Mouse (Mus musculus) brain, embryonic 14.5 days (tissue): Measurements from ENCODE around the gene Rsph1. TPM values are rescaled to one million over a fixed set of nuclear protein-coding genes. Genes with fewer than 3 reads are reported as not detected.
"Not testable (repeated sequence)": the region's sequence is repeated elsewhere in the genome, so short reads cannot be mapped to it uniquely, and the experiment has no call there.

Experiments used
- DNase-seq: peaks from one replicate; pipeline ENCODE4 v3.0.0-alpha.2; 2011; ENCODE audit warnings: low read depth
- CTCF ChIP-seq: fragments of 200-500 bp; IDR thresholded peaks from 2 replicates; pipeline ENCODE4 v1.5.1; 2012; ENCODE audit warnings: inconsistent platforms, mild to moderate bottlenecking, moderate library complexity, borderline replicate concordance; ENCODE audit not compliant: insufficient read depth, insufficient read length; ENCODE audit errors: extremely low read depth
- POLR2A ChIP-seq: fragments of 200-500 bp; IDR thresholded peaks from 2 replicates; pipeline ENCODE4 v1.6.1; 2012; ENCODE audit warnings: mild to moderate bottlenecking, inconsistent platforms, borderline replicate concordance; ENCODE audit not compliant: poor library complexity, insufficient read depth, insufficient read length, severe bottlenecking; ENCODE audit errors: extremely low read depth
- polyA plus RNA-seq: library from polyadenylated mRNA; depleted of rRNA; stranded (reverse); fragments of >200 nt; gene quantifications from 2 replicates; pipeline ENCODE4 v1.2.3, GENCODE M21; 2012

Rsph1 gene
- polyA plus RNA-seq, 1 experiment = 3.3 TPM

DNA sequence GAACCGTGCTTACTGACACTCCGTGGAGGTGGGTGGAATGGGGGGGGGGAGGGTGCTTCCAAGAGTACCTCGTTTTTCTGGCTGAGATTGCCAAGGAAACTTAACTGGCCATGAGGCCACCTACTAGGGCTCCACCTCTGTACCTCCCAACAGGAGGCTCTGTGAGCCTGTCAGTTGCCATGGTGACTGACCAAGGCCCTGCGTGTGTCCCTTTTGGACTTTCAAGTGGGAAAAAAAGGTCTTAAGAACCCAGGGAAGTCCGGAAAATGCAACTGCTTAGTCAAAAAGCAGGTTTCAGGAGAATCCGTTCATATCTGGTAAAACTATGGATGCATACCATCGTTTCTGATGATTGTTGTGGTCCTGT is 5.5 kb upstream of the Rsph1 start:
- no peak for TF ChIP-seq POLR2A
- TF ChIP-seq CTCF = no peak
- peak; percentile 61 for DNase-seq

DNA sequence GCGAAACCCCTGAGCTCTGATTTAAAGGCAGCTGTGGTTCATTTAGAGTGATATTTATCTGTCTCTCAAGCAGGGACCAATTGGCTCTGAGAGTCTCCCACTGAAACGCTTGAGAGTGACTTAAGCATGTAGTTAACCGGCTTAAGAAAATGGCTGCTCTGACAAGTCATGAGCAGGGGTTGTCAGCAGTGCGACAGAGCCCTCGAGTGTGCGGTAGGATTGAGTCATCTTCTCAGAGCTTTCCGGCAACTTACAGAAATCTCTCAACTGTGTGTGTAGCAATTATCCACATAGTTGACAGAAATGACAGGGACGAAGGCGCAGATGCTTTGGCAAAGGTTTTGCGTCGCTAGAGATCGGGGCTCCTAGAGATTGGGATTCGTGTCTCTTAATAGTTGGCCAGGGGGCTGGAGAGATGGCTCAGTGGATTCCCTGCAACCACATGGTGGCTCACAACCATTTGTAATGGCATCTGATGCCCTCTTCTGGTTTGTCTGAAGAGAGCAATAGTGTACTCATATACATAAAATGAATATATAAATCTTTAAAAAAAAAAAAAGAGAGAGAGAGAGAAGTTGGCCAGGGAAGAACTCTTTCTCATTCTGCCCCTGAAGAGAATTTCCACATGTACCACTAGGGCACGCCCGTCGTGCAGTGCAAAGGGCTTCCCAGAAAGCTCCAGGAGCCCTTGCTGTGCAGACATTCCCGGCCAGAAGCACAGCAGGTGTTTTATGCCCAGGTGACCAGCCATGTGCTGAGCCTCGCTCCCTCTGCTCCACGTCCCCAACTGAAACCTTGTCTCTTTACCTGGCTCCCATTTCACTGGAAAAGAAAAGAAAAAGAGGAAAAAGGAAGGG is 4.9 kb upstream of the Rsph1 start:
- no peak for TF ChIP-seq POLR2A
- TF ChIP-seq CTCF = no peak; the same call in 1 of the 2 replicates
- peak; percentile 47 for DNase-seq

DNA sequence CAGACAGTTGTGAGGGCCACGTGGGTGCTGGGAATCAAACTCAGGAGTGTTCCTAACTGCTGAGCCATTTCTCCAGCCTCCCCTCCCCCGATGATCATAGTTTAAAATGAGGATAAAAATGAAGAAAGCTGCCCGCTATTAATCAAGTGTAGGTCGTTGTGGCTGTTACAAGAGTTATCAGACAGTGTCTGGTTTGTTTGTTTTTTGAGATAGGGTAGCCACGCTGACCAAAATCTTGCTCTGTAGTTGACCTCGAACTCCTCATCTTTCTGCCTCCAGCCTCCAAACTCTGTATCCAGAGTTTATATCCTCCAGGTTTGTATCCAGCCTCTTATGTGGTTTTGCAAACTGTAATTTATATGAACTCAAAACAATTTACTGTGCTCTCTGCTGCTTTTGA is 3.1 kb upstream of the Rsph1 start:
- no peak for DNase-seq
- TF ChIP-seq CTCF (no peak), POLR2A (no peak)

DNA sequence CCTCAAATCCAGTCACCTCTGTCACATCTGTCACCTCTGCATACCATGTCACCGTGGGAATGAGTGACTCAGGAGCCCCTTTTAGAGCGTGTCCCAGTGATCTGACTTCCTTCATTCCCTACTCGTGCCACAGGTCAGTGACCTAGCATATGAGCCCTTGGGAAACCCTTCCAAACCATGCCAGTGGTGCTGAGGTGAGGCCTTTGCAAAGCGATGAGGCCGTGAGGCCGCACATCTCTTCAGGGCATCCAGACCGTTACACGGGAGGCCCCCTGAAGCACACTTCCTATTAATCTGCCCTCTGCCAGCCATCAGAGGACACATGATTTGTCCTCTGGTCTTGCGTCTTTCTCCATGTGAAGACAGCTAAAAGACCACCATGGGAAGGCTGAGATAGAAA is 2.4 kb upstream of the Rsph1 start:
- TF ChIP-seq CTCF (no peak), POLR2A (no peak)
- no peak for DNase-seq

- no peak for DNase-seq
- no peak for TF ChIP-seq CTCF
- no peak for TF ChIP-seq POLR2A
Observed at GRCm38 (mm10) chr17:31277931-31278330, 748 bp upstream of the Rsph1 start.

DNA sequence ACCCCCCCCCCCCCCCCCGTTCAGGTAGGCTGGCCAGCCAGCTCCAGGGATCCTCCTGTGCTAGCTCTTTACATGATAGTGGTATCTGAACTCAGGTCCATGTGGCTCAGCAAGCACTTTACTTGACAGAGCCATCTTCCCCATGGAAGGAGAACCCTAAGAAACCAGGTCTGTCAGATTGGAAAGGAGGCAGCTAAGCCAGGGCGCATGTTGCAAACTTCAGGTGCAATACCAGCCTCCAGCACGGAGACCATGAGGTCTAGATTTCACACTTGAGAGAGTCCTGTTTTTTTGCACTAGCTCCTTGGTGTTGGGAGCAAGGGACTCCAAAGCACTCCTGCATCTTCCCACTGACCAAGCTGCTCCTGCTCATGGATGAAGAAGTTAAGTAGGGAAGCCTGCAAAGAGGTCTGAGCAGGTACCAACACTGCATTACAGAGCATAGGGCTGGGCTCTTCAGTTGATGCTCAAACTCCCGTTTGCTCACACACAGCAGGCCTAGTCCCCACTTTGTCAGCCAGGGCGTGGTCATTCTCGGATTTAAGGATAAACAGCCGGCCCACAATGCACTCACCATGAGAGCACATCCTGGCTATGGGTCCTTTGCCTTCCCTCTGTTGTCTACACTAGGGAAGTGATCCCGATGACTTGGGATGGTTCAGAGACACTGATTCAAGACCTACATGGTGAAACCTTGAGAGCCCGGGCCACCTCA is 819 bp downstream of the Rsph1 start:
- TF ChIP-seq CTCF = no peak
- no peak for TF ChIP-seq POLR2A
- no peak for DNase-seq

DNA sequence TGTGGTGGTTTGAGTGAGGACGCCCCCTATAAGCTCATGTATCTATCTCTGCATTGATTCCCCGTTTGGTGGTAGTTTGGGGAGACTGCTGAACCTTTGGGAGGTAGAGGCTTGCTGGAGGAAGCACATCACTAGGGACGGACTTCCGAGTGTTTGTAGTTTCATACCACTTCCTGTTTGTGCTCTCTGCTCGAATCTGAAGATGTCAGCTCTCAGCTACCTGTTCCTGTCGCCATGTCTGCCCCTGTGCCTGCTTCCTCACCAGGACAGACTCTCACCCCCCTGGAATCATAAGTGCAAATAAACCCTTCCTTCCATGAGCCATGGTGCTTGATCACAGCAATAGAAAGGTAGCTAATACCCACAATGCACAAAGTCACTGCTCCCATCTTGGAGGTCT is 2.0 kb downstream of the Rsph1 start:
- DNase-seq = no peak
- TF ChIP-seq POLR2A = no peak
- no peak for TF ChIP-seq CTCF

- TF ChIP-seq CTCF (no peak), POLR2A (no peak)
- DNase-seq = no peak
Observed at GRCm38 (mm10) chr17:31273631-31274030, 3.6 kb downstream of the Rsph1 start.

DNA sequence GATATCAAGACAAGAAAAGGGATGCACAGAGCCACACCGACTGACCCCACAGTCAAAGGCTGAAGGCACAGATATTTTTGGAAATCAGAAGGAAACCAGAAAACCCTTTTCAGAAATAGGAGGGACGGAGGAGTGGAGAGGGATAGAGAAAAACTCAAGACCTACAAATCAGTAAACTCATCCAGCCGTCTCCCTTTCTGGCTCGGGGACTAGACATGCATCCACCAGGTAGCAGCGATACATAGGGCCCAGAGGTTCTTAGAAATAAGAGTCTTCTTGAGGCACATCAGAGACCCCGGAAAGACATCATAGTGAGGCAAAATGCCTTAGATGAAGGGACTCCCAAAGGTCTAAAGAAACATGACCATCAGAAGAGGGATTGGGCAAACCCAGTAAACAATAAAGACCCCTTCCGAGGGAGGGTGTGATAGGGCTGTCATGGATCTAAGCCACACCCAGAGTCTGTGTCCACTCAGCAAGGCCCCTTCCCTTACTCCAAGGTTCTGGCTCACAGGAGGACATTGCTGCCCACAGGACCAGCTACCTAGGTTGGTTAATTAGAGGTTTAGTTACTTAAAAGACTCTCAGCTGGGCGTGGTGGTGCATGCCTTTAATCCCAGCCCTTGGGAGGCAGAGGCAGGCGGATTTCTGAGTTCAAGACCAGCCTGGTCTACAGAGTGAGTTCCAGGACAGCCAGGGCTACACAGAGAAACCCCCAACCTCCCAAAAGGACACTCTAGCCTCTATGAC is 4.6 kb downstream of the Rsph1 start:
- TF ChIP-seq POLR2A = no peak
- no peak for DNase-seq

DNA sequence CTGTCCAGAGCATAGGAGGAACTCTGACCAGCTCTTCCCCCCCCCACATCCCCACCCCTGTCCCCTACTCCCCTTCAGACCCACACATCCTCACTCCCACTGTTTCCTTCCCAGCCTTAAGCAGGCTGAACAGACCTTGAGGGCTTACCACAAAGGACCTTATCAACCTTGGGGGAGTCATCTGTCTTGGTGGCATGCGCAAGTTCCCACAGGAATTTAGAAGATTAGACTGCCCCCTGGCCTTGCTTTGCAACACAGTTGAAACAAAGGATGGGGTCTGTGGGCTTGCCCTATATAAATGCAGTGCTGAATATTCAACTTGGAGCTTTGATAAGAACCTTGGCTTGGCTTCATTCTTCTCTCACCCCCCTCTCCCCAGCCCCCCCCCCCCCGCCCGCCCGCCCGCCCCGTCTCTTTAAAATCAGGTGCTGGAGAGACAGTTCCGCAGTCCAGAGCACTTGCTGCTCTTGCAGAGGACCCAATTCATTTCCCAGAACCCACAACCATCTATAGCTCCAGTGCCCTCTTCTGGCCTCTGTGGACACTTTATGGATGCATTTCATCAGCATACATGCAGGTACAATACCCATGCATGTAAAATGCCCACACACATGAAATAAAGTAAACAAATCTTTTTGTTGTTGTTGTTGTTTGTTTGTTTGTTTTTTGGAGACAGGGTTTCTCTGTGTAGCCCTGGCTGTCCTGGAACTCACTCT is 5.9 kb downstream of the Rsph1 start:
- DNase-seq = peak; percentile 20
- no peak for TF ChIP-seq POLR2A
- no peak for TF ChIP-seq CTCF

DNA sequence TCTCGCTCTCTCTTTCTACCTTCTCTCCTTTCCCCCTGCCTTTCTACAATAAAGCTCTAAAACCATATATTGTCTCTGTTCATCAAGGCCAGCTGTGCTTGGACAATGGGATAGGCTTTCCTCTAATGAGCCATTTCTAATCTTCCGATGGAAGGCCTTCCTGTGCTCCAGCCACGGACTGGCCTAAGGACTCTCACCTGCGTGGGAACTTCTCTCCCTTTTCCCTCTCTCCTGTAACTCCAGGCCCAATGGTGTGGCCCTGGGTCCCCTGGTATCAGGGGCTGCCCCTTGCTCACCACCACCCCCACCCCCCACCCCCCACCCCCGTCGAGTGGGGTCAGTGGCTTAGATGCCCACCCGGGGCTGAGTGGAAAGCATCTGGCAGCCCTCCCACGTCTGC is 6.4 kb downstream of the Rsph1 start:
- not testable (repeated sequence) for DNase-seq
